Mouse (Mus musculus): ENCODE measurements around the gene Mesp1. TPM values are rescaled to one million over a fixed set of nuclear protein-coding genes. Genes with fewer than 3 reads are reported as not detected.
A peak's percentile ranks its signal among the peaks of the same experiment; 100 is the strongest.

Gene Mesp1
- polyA plus RNA-seq, 2 experiments: 0.02 TPM; not detected in 1

- no peak for DNase-seq (ENCODE audit: low read depth in 3 of 3, low spot score in 3 of 3)
- Histone ChIP-seq H3K9me3 (ENCODE audit: control insufficient read depth, low read length) (no peaks in the 10 kb centered on the region), H3K27me3 (ENCODE audit: control insufficient read depth, insufficient read depth, low read length) (no peaks in the 10 kb centered on the region), H3K36me3 (replicated peaks; ENCODE audit: control insufficient read depth, insufficient read depth, low read depth) (no peaks in the 10 kb centered on the region), H3K27ac (no peak overlapping the region), H3K9ac (replicated peaks) (no peak overlapping the region), H3K4me2 (ENCODE audit: low read depth) (no peak overlapping the region), H3K4me1 (replicated peaks; ENCODE audit: control insufficient read depth in 2 of 2, insufficient read depth in 2 of 2, low read length in 1 of 2) (peaks cover 0 to 5% of the 10 kb centered on the region in 2 experiments; a peak in 2 of 4 replicates), H3K4me3 (ENCODE audit: insufficient read depth in 1 of 2, low read depth in 2 of 2, low read length in 2 of 2) (no peak overlapping the region)
- no peak for ATAC-seq (ENCODE audit: insufficient read depth)
- WGBS (ENCODE audit: insufficient replicate concordance): 11% methylated on average over 4 of the region's 4 CpGs
- TF ChIP-seq EP300 (IDR thresholded peaks at IDR 0.05; ENCODE audit: low read depth) (no peak), CTCF (IDR thresholded peaks at IDR 0.05; ENCODE audit: low read depth) (no peak)
Measured at GRCm38 (mm10) chr7:79819515-79819914, 25.9 kb upstream of the Mesp1 start.

- Histone ChIP-seq H3K27ac (no peak overlapping the region), H3K4me1 (replicated peaks; ENCODE audit: control insufficient read depth in 2 of 2, insufficient read depth in 2 of 2, low read length in 1 of 2) (peaks cover 0 to 5% of the 10 kb centered on the region in 2 experiments; a peak in 2 of 4 replicates), H3K9ac (replicated peaks) (no peak overlapping the region), H3K4me2 (ENCODE audit: low read depth) (no peak overlapping the region), H3K4me3 (ENCODE audit: insufficient read depth in 1 of 2, low read depth in 2 of 2, low read length in 2 of 2) (no peak overlapping the region), H3K27me3 (ENCODE audit: control insufficient read depth, insufficient read depth, low read length) (no peaks in the 10 kb centered on the region), H3K9me3 (ENCODE audit: control insufficient read depth, low read length) (no peaks in the 10 kb centered on the region), H3K36me3 (replicated peaks; ENCODE audit: control insufficient read depth, insufficient read depth, low read depth) (no peaks in the 10 kb centered on the region)
- DNase-seq (ENCODE audit: low read depth in 3 of 3, low spot score in 3 of 3) (no peak), ATAC-seq (ENCODE audit: insufficient read depth) (no peak)
- 12% methylated on average over 6 of the region's 6 CpGs for WGBS (ENCODE audit: insufficient replicate concordance)
- TF ChIP-seq CTCF (IDR thresholded peaks at IDR 0.05; ENCODE audit: low read depth): no peak
- no peak for TF ChIP-seq EP300 (IDR thresholded peaks at IDR 0.05; ENCODE audit: low read depth)
Measured at GRCm38 (mm10) chr7:79818321-79818720, 24.7 kb upstream of the Mesp1 start.

DNA sequence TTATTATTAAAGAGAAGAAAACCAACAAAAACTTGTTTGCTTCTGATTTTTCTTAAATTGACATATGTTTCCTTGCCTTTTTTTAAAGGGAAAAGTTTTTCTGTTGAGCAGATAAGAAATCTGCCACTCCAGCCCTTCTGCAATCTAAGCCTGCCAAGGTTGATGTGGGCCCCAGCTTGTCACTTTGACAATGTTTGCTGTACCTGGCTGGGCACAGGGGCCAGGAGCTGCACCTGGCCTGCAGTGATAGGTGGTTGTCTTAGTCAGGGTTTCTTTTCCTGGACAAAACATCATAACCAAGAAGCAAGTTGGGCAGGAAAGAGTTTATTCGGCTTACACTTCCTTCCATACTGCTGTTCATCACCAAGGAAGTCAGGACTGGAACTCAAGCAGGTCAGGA is 19.8 kb upstream of the Mesp1 start:
- peaks cover 6% of the 10 kb centered on the region for H3K27me3 ChIP-seq (ENCODE audit: control insufficient read depth, insufficient read depth, low read length)
- H3K9me3 ChIP-seq (ENCODE audit: control insufficient read depth, low read length): no peaks in the 10 kb centered on the region
- TF ChIP-seq CTCF (IDR thresholded peaks at IDR 0.05; ENCODE audit: low read depth) (no peak), EP300 (IDR thresholded peaks at IDR 0.05; ENCODE audit: low read depth) (no peak)
- WGBS (ENCODE audit: insufficient replicate concordance): 41% methylated on average over 1 of the region's 1 CpGs
- DNase-seq (ENCODE audit: low read depth in 3 of 3, low spot score in 3 of 3) (no peak), ATAC-seq (ENCODE audit: insufficient read depth) (no peak)
- H3K27ac ChIP-seq: no peak overlapping the region
- H3K4me3 ChIP-seq (ENCODE audit: insufficient read depth in 1 of 2, low read depth in 2 of 2, low read length in 2 of 2): no peak overlapping the region
- H3K36me3 ChIP-seq (replicated peaks; ENCODE audit: control insufficient read depth, insufficient read depth, low read depth): no peaks in the 10 kb centered on the region
- no peak overlapping the region for H3K9ac ChIP-seq (replicated peaks)
- no peak overlapping the region for H3K4me2 ChIP-seq (ENCODE audit: low read depth)
- no peaks in the 10 kb centered on the region for H3K4me1 ChIP-seq (replicated peaks; ENCODE audit: control insufficient read depth in 2 of 2, insufficient read depth in 2 of 2, low read length in 1 of 2)

- ATAC-seq (ENCODE audit: insufficient read depth): peak; percentile 31; the same call in 1 of the 2 replicates
- 10% methylated on average over 71 of the region's 71 CpGs for WGBS (ENCODE audit: insufficient replicate concordance)
- no peak for TF ChIP-seq EP300 (IDR thresholded peaks at IDR 0.05; ENCODE audit: low read depth)
- TF ChIP-seq CTCF (IDR thresholded peaks at IDR 0.05; ENCODE audit: low read depth): 0 out of 2 replicates have a peak, but pooled peaks have one; percentile 6
- H3K4me1 ChIP-seq (replicated peaks; ENCODE audit: control insufficient read depth in 2 of 2, insufficient read depth in 2 of 2, low read length in 1 of 2): no peaks in the 10 kb centered on the region
- no peaks in the 10 kb centered on the region for H3K9me3 ChIP-seq (ENCODE audit: control insufficient read depth, low read length)
- H3K36me3 ChIP-seq (replicated peaks; ENCODE audit: control insufficient read depth, insufficient read depth, low read depth): no peaks in the 10 kb centered on the region
- no peak within 1 kb of the TSS for H3K9ac ChIP-seq (replicated peaks)
- no peak within 1 kb of the TSS for H3K27ac ChIP-seq
- H3K4me2 ChIP-seq (ENCODE audit: low read depth): peak within 1 kb of the TSS; percentile 40
- peak; percentile 20 to 23 (median 22) for DNase-seq (ENCODE audit: low read depth in 3 of 3, low spot score in 3 of 3)
- H3K4me3 ChIP-seq (ENCODE audit: insufficient read depth in 1 of 2, low read depth in 2 of 2, low read length in 2 of 2): 0 out of 4 replicates have a peak within 1 kb of the TSS, but pooled peaks of 1 of the 2 experiments have one; percentile 6
- H3K27me3 ChIP-seq (ENCODE audit: control insufficient read depth, insufficient read depth, low read length): peaks cover 6% of the 10 kb centered on the region
Measured at GRCm38 (mm10) chr7:79810611-79811506, 17.3 kb upstream of the Mesp1 start, which contains the start of gene Mesp2. TSS of gene Mesp2 (plus strand) at chr7:79810727.

DNA sequence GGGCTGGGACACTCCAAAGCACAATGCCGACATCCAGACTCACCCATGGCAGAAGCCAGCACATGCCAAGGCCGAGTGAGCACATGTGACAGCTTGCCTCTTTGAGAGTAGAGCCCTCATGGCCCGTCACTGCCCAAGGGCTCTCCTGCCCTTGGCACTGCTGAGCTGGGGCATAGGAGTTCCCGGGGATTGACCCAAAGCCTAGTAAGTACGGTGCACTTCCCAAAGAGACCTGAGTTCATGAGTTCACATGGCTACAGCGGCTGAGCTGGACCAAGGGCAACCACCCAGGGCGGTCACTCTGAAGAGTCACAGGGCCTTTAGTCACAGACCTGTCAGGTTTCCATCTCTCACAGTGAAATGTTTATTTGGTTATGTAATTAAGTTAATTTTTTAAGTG is 15.0 kb upstream of the Mesp1 start:
- TF ChIP-seq CTCF (IDR thresholded peaks at IDR 0.05; ENCODE audit: low read depth) (no peak), EP300 (IDR thresholded peaks at IDR 0.05; ENCODE audit: low read depth) (no peak)
- Histone ChIP-seq H3K4me3 (ENCODE audit: insufficient read depth in 1 of 2, low read depth in 2 of 2, low read length in 2 of 2) (no peak overlapping the region), H3K9ac (replicated peaks) (no peak overlapping the region), H3K4me2 (ENCODE audit: low read depth) (no peak overlapping the region), H3K9me3 (ENCODE audit: control insufficient read depth, low read length) (no peaks in the 10 kb centered on the region), H3K4me1 (replicated peaks; ENCODE audit: control insufficient read depth in 2 of 2, insufficient read depth in 2 of 2, low read length in 1 of 2) (no peaks in the 10 kb centered on the region), H3K27me3 (ENCODE audit: control insufficient read depth, insufficient read depth, low read length) (peaks cover 6% of the 10 kb centered on the region), H3K36me3 (replicated peaks; ENCODE audit: control insufficient read depth, insufficient read depth, low read depth) (no peaks in the 10 kb centered on the region), H3K27ac (no peak overlapping the region)
- ATAC-seq (ENCODE audit: insufficient read depth) (no peak), DNase-seq (ENCODE audit: low read depth in 3 of 3, low spot score in 3 of 3) (no peak)
- WGBS (ENCODE audit: insufficient replicate concordance): 61% methylated on average over 7 of the region's 7 CpGs

All from liver, embryonic 14.5 days (tissue).